Mouse (Mus musculus) CH12.LX (cell line): ENCODE data around the gene Foxred2.

Source experiments
- CHD1 ChIP-seq: IDR thresholded peaks from 2 replicates; pipeline ENCODE4 v1.6.1; 2012; ENCODE audit warnings: low read depth, low read length, improper control_type of control experiment, inconsistent platforms
- CTCF ChIP-seq, 2 experiments: IDR thresholded peaks in 1 of 2; conservative IDR thresholded peaks in 1 of 2; 2 replicates each; pipeline ENCODE4 v1.5.1; 2011 to 2012; ENCODE audit warnings: low read depth in 2 of 2, low read length in 2 of 2, improper control_type of control experiment in 1 of 2, inconsistent platforms in 1 of 2, mild to moderate bottlenecking in 1 of 2, moderate library complexity in 1 of 2
- EP300 ChIP-seq: IDR thresholded peaks from 2 replicates; pipeline ENCODE4 v1.6.1; 2011; ENCODE audit warnings: low read length, improper control_type of control experiment
- ETS1 ChIP-seq: conservative IDR thresholded peaks from 2 replicates; pipeline ENCODE4 v1.6.1; 2012; ENCODE audit warnings: low read depth, mild to moderate bottlenecking, inconsistent platforms, low read length, improper control_type of control experiment, moderate library complexity
- HCFC1 ChIP-seq: IDR thresholded peaks from 2 replicates; pipeline ENCODE4 v1.6.1; 2012; ENCODE audit warnings: low read depth, mild to moderate bottlenecking, inconsistent platforms, low read length, improper control_type of control experiment
- IRF4 ChIP-seq: IDR thresholded peaks from 2 replicates; pipeline ENCODE4 v1.6.1; 2014; ENCODE audit warnings: low read depth, mild to moderate bottlenecking, inconsistent platforms, low read length, improper control_type of control experiment
- MAX ChIP-seq: IDR thresholded peaks from 2 replicates; pipeline ENCODE4 v1.6.1; 2011; ENCODE audit warnings: low read length, improper control_type of control experiment
- PAX5 ChIP-seq: IDR thresholded peaks from 2 replicates; pipeline ENCODE4 v1.6.1; 2012; ENCODE audit warnings: low read length, inconsistent platforms, mixed read lengths
- POLR2A ChIP-seq: IDR thresholded peaks from 2 replicates; pipeline ENCODE4 v1.6.1; 2011; ENCODE audit warnings: low read depth, mild to moderate bottlenecking, improper control_type of control experiment, low read length
- SIN3A ChIP-seq: IDR thresholded peaks from 2 replicates; pipeline ENCODE4 v1.6.1; 2012; ENCODE audit warnings: low read length, improper control_type of control experiment, inconsistent platforms
- TCF12 ChIP-seq: IDR thresholded peaks from 2 replicates; pipeline ENCODE4 v1.6.1; 2014; ENCODE audit warnings: low read depth, mild to moderate bottlenecking, inconsistent platforms, low read length, improper control_type of control experiment

DNA sequence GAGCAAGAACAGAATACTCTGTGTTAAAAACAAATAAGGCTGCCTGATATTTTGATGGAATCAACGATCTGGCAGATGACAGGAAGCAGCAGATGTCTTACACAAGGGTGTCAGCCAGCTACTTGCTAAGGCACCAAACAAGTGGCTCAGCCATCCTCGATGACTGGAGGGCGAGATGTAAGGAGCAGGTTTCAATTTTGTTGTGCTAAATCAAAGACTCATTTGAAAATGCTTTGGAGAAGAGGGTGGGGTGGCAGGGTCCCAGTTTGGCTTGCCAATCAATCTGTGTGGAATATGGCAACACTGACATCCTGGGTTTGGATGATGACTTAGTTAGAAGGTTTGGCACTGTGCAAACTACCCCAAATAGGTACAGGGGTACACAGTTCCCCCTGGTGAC, 15.0 kb downstream of the Foxred2 start:
- TF ChIP-seq PAX5 (no peak), CTCF (conservative IDR thresholded peaks at IDR 0.05 in 1 of 2, IDR thresholded peaks at IDR 0.05 in 1 of 2; ENCODE audit: low read depth in 2 of 2, low read length in 2 of 2) (no peak), ETS1 (no peak), TCF12 (no peak), HCFC1 (no peak), EP300 (no peak), POLR2A (no peak), CHD1 (no peak), MAX (no peak), SIN3A (no peak), IRF4 (no peak)
